Mouse (Mus musculus) 416B (cell line): ENCODE results near the gene Camsap1.
A peak's percentile ranks its signal among the peaks of the same experiment; 100 is the strongest.

ENCODE experiments used
- DNase-seq: peaks from one replicate; pipeline ENCODE4 v3.0.0; 2011; ENCODE audit warnings: low read depth

Camsap1 gene

GRCm38 (mm10) chr2:25978997-25979396 is 4.1 kb downstream of the Camsap1 start:
- DNase-seq: no peak

GRCm38 (mm10) chr2:25977587-25978239 is 5.4 kb downstream of the Camsap1 start:
- DNase-seq: no peak

GRCm38 (mm10) chr2:25975141-25975770 is 7.8 kb downstream of the Camsap1 start:
- DNase-seq: no peak

- DNase-seq: peak; percentile 72
Observed at GRCm38 (mm10) chr2:25970426-25970825, 12.7 kb downstream of the Camsap1 start.

GRCm38 (mm10) chr2:25969319-25969718 is 13.8 kb downstream of the Camsap1 start:
- DNase-seq: no peak

- DNase-seq: no peak
Observed at GRCm38 (mm10) chr2:25949291-25949690, 33.8 kb downstream of the Camsap1 start.

- DNase-seq: no peak
Observed at GRCm38 (mm10) chr2:25947950-25948349, 35.1 kb downstream of the Camsap1 start.

- no peak for DNase-seq
Observed at GRCm38 (mm10) chr2:25943822-25944221, 39.3 kb downstream of the Camsap1 start.

GRCm38 (mm10) chr2:25940503-25940902 is 42.6 kb downstream of the Camsap1 start:
- peak; percentile 33 for DNase-seq

GRCm38 (mm10) chr2:25931249-25931859 is 51.7 kb downstream of the Camsap1 start:
- peak; percentile 66 for DNase-seq

GRCm38 (mm10) chr2:25927821-25928220 is 55.3 kb downstream of the Camsap1 start:
- no peak for DNase-seq

- no peak for DNase-seq
Observed at GRCm38 (mm10) chr2:25924934-25925333, 58.1 kb downstream of the Camsap1 start.

GRCm38 (mm10) chr2:25923799-25924198 is 59.3 kb downstream of the Camsap1 start:
- DNase-seq: no peak

GRCm38 (mm10) chr2:25919972-25920371 is 63.1 kb downstream of the Camsap1 start:
- no peak for DNase-seq

- DNase-seq: no peak
Observed at GRCm38 (mm10) chr2:25918408-25918807, 64.7 kb downstream of the Camsap1 start.

- DNase-seq: no peak
Observed at GRCm38 (mm10) chr2:25914821-25915220, 68.3 kb downstream of the Camsap1 start.

- DNase-seq: peak; percentile 37
Observed at GRCm38 (mm10) chr2:25914201-25914600, 68.9 kb downstream of the Camsap1 start.

GRCm38 (mm10) chr2:25913247-25913646 is 69.8 kb downstream of the Camsap1 start:
- peak; percentile 87 for DNase-seq

GRCm38 (mm10) chr2:25909872-25910271 is 73.2 kb downstream of the Camsap1 start:
- no peak for DNase-seq

- DNase-seq: no peak
Observed at GRCm38 (mm10) chr2:25898970-25899369, 84.1 kb downstream of the Camsap1 start.

GRCm38 (mm10) chr2:25892440-25892839 is 90.6 kb downstream of the Camsap1 start:
- DNase-seq: peak; percentile 37

GRCm38 (mm10) chr2:25888144-25888543 is 94.9 kb downstream of the Camsap1 start:
- DNase-seq: peak; percentile 24

GRCm38 (mm10) chr2:25887226-25887625 is 95.9 kb downstream of the Camsap1 start:
- no peak for DNase-seq
